Mouse (Mus musculus): Measurements from ENCODE around the gene Pigf.

Pigf gene

DNA sequence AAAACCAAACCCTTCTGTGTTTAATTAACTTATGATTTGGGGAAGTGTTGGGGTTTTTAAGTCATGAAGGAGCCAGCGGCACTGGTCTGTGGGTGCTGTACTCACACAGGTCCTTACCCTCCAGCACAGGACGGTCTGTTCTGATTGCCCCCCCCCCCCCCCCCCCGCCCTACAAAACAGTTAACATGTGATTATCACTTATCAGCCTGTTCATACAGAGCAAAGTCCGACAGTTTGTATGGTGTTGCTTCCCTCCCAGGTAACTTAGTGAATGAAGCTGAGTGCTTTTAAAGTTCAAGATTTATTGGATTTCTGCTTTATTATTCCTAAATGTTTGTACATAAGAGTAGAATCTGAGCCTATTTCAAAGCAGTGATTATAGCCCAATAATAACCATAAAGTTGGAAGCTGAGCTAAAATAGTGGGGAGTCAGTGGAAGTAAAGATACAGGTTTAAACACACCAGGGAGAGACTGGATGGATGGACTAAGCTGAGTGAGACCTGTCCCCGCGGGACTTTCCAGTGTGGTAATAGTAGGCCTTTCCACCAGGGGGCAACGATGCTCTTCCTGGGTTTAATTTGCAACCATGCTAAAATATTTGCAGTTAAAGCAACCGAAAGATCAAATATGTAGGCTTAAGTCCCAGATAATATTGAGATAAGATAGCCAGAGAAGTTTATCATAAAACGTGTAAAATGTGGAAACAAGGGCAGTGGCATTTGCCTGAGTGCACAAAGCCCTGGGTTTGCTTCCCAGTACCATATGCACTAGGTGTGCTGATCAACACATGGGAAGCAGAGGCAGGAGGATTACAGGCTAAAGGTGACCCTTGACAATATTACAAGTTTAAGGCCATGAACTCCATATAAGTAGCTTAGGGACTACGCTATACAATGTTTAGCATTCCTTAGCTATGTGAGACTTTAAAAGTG lies 11.2 kb upstream of the Pigf start:
- peak; percentile 29 for DNase-seq (ENCODE audit: inconsistent ontology term)

DNA sequence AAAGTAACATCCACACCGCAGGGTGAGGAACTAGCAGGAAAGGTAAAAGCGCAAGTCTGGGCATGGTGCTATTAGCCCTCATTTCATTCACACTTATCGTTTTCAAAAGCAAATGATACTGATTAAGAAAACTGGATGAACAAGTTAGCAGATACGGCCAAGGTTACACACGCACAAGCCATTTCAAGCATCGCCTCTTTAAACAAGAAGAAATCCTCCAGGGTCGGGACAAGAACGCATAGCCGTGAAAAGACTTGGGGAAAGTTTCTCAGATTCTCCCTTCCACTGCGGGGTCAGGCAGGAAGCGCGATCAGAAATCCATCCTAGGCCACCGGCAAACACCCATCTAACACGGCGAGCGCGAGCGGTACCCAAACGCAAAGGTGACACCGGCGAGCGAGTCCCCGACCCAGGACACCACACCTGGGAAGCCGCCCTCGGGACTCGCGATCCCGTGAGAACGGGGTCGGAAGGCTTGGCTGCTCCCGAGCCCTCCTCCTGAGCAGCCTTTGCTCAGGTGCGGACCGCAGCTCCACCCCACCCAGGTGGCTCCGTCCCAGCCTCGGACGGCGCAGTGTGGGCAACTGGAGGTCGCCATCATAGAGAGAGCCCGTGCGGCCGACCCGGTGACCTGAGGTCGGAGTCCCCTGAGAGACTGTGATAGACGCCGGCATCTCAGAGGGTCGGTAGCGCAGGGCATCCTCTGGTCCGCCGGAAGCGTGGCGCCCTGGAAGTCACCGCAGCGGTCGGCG lies 539 bp downstream of the Pigf start:
- peak; percentile 26 for DNase-seq (ENCODE audit: inconsistent ontology term)

DNA sequence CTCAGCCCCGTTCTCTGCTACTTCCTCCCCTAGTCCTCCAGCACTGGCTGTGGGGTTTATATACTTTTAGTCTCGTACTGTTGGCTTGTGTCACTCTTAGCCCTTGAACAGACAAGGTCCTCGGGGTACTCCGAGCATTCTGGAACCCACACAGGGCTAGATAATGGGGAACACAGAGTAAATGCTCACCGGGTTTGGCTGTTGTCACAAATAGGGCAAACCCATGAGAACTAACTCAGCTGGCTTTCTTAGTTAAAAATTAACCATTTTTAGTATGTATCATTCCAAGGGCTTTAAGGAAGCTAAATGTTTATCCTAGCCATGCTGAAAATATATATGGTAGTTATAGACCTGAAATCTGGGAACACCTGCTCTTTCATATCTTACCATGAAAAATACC lies 5.5 kb downstream of the Pigf start:
- DNase-seq (ENCODE audit: inconsistent ontology term): no peak

DNA sequence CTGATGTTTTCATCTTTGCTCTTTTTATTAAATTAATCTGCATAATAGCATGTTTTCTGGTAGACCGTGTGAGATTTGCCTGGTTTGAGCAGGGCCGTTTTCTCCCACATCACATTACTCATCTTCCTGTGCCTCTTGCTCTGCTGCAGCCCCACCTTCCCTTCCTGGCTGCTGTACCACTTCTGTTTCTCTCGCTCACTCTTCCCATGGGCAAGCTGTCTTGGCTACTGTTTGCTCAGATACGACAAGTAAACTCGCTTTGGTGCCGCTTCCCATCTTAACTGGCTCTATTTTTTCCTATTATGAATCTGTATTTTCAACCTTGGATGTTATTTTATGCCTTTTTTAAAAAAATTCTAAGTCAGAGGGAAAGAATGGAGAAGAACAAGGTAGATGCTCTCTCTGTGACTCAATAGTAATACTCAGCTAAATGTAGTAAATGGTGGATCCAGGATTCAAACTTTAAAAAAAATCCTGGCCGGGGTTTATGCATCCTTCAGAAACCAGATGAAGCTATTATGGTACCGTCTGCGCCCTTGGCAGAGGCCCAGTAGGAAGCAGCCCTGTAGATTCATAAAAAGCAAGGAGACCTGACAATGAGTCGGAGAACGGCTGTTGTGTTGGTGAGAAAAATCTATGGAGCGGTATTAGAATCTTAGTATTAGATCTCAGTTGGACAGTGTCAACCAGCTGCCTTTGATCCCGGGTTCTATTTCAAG lies 13.7 kb downstream of the Pigf start:
- no peak for DNase-seq (ENCODE audit: inconsistent ontology term)

DNA sequence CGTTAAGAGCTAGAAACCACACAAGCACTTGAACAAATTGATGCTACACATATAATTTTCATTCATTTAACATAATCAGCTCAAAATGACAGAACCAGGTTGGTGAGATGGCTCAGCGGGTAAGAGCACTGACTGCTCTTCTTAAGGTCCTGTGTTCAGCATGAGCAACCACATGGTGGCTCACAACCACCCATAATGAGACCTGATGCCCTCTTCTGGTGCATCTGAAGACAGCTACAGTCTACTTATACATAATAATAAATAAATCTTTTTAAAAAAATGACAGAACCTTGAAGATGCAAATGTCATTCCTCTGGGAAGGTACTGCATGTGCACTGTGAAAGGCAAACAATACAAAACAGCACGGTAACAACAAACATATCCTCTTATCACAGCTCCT lies 16.3 kb downstream of the Pigf start:
- DNase-seq (ENCODE audit: inconsistent ontology term): no peak

DNA sequence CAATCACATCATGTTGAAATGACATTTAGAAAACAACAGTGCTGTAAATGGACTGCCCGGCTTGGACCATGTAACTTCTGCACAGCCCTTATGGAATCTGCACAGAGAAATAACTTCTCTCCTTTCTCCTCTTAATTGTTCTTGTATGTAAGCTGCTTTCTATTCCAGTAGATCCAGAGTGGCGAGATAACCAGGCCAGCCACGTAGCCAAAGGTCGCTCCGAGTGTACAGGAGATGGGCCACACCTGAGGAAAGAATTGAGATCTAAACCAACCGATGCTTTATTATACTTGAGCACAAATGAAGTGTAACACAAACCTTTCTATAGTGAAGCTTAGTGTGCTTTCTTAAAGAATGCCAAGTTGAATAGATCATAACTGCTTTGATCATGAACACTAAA lies 27.9 kb downstream of the Pigf start:
- DNase-seq (ENCODE audit: inconsistent ontology term): no peak

DNA sequence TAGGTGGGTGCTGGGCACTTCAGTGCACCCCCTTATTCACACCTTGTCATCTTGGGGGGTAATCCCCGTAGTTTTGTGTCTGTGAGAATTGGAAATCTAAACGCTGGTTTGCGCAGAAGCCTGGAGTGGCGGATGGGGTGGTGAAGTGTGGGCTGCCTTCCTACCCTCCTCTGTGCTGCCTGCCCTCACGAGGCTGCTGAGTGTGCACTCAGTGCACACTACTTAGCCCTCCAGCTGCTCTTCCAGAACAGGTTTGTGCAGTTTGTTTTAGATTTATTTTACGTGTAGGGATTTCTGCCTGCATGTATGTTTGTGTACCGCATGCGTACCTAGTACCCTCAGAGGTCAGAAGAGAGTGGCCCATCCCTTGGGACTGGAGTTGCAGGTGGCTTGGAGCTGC lies 33.9 kb downstream of the Pigf start:
- no peak for DNase-seq (ENCODE audit: inconsistent ontology term)

DNA sequence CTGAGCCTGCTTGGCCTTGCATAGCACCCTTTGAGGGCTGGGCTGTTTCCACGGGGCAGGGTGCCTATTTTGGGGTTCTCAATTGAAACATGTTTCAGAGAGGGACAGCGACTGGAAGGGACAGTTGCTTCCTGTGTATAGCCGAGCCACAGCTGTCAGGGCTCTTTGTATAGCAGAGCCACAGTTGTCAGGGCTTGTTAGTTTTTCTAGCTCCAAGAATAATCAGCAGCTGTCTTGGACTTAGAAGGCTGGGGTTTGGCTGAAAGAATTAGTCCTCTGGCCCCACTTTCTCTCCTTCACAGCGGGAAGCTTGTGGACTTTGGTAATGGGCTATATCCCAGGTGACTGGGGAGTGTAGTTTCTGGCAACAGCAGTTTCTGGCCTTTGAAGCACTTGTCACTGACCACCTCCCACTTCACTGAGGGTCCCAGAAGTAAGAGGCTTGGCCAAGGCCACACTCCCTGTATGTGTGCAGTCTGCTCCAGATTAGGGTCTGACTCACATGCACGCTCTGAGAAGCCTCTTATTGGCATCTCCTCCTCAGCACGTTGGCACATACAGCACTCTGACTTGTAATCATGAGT lies 36.5 kb downstream of the Pigf start:
- DNase-seq (ENCODE audit: inconsistent ontology term): peak; percentile 61

DNA sequence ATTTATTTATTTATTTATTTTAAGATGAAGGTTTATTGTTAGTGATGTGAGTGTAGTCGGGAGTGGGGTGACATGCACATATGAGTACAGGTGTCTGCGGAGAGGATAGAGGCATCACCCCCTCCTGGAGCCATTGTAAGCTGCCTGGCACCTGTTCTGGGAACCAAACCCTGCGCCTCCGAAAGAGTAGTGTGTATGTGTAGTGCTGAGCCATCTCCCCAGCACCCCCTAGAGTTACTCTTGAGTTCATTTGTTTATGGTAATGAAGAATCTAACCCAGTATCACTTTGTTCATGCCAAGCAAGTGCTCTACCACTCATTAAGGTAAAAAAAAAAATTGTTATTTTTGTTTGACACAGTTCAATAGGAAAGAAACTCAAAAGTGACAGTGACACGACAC lies 37.0 kb downstream of the Pigf start:
- DNase-seq (ENCODE audit: inconsistent ontology term): no peak

DNA sequence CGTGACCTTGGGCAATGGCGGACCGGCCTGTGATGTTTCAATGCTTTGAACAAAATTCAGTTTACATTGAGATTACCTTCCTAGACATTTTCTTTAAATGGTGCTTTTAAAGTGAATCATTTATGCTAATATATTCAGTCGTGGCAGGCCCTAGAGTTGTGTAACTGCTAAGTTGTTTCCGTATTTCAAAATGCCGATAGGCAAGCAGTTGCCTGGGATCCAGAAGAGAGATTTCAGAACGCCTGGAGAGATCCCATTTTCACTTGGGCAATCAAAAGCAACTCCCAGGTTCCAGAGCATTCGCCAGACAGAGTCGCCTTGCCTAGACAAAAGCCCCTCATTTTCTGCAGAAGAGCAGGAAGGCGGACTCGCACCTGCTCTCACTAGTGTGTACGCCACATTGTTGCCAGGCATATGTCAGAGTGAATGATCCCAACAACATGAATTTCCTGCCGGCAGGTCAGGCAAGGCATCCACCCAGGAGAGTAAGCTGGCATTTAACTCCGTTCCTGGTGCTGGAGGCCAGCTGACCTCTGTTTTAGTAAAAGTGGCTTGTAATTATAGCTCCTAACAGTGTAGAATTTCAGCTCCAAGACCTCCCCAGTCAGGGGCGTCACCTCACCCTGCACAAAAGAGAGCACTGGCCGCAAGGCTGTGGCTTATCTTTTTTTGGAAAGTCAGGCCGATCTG lies 38.6 kb downstream of the Pigf start:
- peak; percentile 44 for DNase-seq (ENCODE audit: inconsistent ontology term)

DNA sequence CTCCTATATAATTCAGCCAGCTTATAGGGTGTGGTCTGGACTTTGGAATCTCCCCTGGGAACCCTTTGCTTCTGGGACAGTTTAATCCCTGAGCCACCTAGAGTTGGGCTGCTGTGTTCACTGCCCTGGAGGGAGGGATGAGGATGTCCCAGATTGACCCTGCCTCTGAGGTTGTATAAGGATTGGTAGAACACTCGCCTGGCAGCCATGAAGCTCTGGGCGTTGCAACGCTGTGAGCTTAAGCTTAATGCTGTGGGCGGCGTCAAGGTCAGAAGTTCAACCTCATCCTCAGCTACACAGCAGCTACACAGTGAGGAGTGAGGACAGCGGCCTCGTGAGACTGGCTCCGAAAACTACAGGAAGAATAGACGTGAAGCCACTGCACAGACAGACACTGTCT lies 42.7 kb downstream of the Pigf start:
- no peak for DNase-seq (ENCODE audit: inconsistent ontology term)

DNA sequence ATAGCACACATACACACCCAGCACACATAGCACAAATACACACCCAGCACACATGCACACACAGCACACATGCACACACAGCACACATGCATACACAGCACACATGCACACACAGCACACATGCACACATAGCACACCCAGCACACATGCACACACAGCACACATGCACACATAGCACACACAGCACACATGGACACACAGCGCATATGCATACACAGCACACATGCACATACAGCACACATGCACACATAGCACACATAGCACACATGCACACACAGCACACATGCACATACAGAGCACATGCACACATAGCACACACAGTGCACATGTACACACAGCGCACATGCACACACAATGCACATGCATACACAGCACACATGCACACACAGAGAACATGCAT lies 43.5 kb downstream of the Pigf start:
- no peak for DNase-seq (ENCODE audit: inconsistent ontology term)

DNA sequence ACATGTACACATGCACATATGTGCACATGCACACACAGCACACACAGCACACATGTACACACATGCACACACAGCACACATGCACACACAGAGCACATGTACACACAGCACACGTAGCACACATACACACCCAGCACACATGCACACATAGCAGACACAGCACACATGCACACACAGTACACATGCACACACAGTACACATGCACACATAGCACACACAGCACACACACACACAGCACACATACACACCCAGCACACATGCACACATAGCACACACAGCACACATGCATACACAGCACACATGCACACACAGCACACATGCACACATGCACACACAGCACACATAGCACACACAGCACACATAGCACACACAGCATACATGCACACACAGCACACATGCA lies 44.0 kb downstream of the Pigf start:
- no peak for DNase-seq (ENCODE audit: inconsistent ontology term)

DNA sequence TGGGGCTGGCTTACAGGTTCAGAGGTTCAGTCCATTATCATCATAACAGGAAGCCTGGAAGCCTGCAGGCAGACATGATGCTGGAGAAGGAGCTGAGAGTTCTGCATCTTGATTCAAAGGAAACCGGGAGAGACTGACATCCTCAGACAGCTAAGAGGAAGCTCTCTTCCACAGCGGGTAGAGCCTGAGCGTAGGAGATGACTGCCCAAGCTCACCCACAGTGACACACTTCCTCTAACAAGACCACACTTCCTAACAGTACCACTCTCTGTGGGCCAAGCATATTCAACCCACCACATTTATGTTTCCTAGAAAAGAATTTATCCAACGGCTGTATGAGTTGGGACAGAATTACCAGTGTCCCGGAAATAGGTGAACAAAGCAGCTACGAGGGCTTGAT lies 46.7 kb downstream of the Pigf start:
- DNase-seq (ENCODE audit: inconsistent ontology term): no peak

DNA sequence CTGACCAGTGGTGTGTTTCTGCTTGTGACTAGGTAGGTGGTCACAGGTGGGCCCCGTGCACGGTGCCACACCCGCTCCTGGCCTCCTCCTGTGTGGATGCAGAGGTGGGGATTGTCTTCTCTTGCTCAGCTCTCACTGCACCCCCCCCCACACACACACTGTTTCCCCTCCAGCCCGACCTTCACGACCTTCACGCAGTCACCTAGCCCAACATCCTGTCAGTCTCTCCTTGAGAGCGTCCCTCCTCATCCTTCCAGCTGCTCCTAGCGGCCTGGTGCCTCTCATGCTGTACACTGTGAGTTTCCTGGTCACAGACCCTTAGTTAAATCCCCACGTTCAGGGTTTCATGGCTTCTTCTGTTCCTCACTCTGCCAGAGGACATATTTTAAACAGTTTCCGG lies 48.8 kb downstream of the Pigf start:
- no peak for DNase-seq (ENCODE audit: inconsistent ontology term)

DNA sequence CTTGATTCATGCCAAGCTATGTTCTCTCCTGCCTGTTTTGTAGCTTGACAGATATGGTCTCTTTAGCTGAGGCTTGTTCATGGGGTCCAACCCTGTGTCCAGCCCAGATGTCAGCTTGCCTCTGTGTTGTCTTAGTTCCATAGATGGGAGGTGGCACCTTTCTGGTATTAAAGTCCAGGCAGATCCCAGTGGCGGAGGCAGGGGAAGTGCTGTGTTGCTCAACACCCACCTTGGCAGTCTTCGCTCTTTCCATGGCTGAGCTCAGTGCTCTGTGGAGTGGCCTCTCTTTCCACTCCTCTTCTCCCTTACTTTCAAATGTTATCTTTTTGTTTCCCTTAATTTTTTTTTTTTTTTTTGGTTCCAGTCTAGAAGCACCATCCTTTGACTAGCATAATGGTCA lies 52.1 kb downstream of the Pigf start:
- no peak for DNase-seq (ENCODE audit: inconsistent ontology term)

DNA sequence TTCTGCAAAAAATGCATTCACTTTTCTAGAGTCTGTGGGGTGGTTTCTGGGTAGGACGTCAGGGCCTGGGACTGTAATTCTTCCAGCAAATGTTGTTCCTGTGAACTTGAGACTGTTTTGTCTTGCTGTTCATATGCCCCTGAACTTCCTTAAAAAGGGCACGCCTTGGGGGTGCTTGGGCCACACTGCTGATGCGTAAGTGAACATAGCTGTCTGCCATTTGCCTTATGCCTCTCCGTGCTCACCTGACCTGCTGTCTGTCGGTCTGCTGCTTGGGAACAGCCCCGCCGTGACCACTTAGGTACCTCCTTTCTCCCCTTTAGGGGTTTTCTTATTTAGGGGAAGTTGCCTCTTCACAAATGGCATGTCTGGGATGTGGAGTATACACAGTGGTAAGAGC lies 53.3 kb downstream of the Pigf start:
- no peak for DNase-seq (ENCODE audit: inconsistent ontology term)

DNA sequence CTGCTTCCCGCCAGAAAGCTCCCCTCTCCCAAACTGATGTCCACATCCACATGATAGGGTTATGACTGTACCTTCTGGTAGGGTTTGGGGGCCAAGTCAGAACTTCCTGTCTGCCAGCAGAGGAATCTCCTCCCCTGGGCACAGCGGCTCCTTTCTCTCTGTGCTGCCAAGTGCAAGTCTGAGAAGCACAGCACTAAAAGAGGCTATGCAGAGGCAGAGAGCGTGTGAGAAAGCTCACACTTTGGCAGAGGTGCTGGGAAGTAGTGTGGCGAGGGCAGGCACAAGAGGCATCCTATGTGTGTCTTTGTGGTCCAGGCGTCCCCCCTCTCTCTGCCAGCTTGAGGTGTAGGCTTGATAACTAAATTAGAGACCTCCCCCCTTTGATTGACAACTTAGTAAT lies 54.2 kb downstream of the Pigf start:
- DNase-seq (ENCODE audit: inconsistent ontology term): peak; percentile 33

DNA sequence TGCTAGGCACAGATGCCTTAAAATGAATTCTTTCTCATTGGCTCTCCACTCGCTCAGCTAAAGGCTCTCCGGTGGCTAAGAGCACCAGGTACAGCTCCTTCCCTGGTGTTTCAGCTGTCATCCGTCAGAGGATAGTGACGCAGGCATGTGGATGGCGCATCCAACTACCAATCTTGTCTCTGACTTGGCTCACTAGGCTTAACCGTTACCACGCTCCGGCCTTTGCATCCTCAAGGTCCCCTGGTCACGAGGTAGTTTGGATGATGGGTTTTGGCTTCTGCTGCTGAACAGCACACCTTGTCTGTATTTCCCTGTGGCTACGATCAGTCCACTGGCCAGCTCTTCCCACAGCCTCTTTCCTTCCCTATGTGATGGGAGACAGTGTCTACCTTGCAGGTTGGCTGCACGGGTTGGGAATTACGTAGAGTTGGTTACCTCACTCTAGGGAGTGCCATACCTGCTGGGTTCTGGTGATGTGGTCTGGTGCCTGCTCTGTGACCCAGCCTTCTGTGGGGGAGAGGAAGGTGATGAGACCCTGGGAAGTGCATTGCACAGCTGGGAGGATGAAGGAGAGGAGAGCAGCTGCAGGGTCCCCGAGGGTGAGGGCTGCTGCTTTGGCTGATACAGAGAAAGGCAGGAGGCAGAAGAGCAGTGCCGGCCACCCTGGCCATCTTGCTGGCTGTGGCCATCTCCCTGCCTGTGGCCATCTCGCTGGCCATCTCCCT lies 55.0 kb downstream of the Pigf start:
- DNase-seq (ENCODE audit: inconsistent ontology term): no peak

DNA sequence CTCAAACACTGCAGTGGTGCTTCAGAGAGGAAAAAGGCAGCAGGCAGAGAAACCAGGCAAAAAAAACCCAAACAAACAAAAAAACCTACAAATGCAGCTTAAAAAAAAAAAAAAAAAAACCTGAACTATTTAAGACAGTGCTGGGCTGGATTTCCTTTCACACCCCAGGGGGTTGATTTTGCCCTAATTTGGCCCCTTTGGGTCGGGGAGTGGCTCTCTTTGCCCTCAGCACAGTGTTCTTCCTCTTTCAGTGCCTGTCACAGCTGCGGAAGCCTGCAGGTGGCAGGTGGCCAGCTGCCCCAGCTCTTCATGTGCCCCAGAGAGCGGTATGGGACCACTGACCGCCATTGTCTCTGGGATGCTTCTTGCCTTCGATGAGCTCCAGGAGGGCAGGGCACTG lies 55.6 kb downstream of the Pigf start:
- DNase-seq (ENCODE audit: inconsistent ontology term): peak; percentile 13

DNA sequence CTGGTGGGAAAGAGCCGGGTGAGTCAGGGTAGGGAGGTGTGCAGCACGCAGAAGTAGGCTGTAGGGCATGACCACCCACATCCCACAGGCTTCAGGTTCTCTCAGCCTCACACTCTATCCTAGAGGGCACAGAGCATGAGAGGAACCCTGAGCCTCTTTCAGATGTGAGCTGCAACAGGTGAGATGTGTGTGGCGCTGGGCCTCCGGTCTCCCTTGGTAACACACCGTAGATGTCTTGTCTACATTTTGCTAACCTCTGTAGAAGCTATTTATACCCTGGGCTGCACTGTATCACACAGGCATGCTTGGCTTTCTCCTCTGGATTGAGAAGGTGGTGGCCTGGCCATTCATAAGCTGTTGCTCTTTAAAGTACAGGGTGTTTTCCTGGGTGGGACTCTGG lies 56.6 kb downstream of the Pigf start:
- DNase-seq (ENCODE audit: inconsistent ontology term): no peak

Data from Muller cell, postnatal 12 days (primary cell).